In the genomic region with DNA sequence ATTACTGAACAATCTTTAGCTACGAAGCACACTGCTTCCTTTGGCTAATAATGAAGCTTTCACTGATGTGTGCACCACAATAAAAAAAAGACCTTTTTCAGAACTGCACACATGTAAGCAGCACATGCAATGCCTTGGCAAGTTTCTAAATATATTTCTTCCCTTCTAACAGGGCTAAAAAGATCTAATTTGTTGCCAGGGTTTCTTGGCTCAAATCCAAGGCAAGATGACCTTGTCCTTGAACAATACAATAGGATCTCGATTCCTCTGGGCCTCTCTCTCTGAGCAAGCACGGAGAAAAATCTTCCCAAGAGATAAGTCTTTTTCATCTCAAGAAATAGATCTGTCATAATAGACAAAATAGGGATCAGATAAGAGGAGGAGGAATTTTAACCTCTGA, we compare ENCODE assay signal across 8 mouse cellular contexts.
DNase-seq lines count a peak whose midpoint lies in the region; ATAC-seq and TF ChIP-seq lines count a peak whose summit lies in the region.

No protein-coding gene starts in this region.

- DNase-seq in forebrain, embryonic 14.5 days (ENCODE audit: low spot score), result peak; percentile 69
- DNase-seq in forebrain, embryonic 10.5 days (ENCODE audit: extremely low spot score, low spot score), result no peak
- DNase-seq in ovary, adult 18-20 months (ENCODE audit: low spot score), result peak; percentile 62
- DNase-seq in ovary, postnatal 36 days (ENCODE audit: low spot score), result no peak
- DNase-seq in heart, postnatal 4 days, result peak; percentile 42
- DNase-seq in layer of hippocampus, postnatal 36 days, result no peak
- DNase-seq in urinary bladder, adult 18-20 months (ENCODE audit: low spot score in 2 of 2), result no peak

- no peak overlapping the region for H3K4me2 ChIP-seq in forebrain, embryonic 14.5 days (ENCODE audit: low read length)

- no peak overlapping the region for H3K9ac ChIP-seq in forebrain, embryonic 14.5 days (ENCODE audit: low read length)

- no peak overlapping the region for H3K4me3 ChIP-seq in forebrain, embryonic 14.5 days (ENCODE audit: low read depth, low read length)
- H3K4me3 ChIP-seq in forebrain, embryonic 10.5 days, result no peak overlapping the region
- no peak overlapping the region for H3K4me3 ChIP-seq in olfactory bulb, adult 2 months (ENCODE audit: insufficient read depth, low read depth, low read length)

- TF ChIP-seq CTCF in olfactory bulb, adult 2 months (IDR thresholded peaks at IDR 0.05; ENCODE audit: insufficient read depth, low read depth, low read length), result no peak

- peak; percentile 40; the same call in 1 of the 2 replicates for ATAC-seq in forebrain, embryonic 14.5 days

- no peak overlapping the region for H3K27ac ChIP-seq in forebrain, embryonic 14.5 days (ENCODE audit: low read depth, low read length)
- no peak overlapping the region for H3K27ac ChIP-seq in forebrain, embryonic 10.5 days
- H3K27ac ChIP-seq in olfactory bulb, adult 2 months (ENCODE audit: insufficient read depth, low read depth, low read length), result 0 out of 2 replicates have a peak overlapping the region, but pooled peaks have one; percentile 9

- no peaks in the 10 kb centered on the region for H3K9me3 ChIP-seq in forebrain, embryonic 14.5 days (replicated peaks; ENCODE audit: control insufficient read depth, low read length)
- H3K9me3 ChIP-seq in forebrain, embryonic 10.5 days, result no peaks in the 10 kb centered on the region

- no peaks in the 10 kb centered on the region for H3K36me3 ChIP-seq in forebrain, embryonic 14.5 days (ENCODE audit: control insufficient read depth, insufficient read depth, low read length)
- H3K36me3 ChIP-seq in forebrain, embryonic 10.5 days (replicated peaks), result no peaks in the 10 kb centered on the region

- H3K27me3 ChIP-seq in forebrain, embryonic 14.5 days (replicated peaks; ENCODE audit: control insufficient read depth, insufficient read depth, low read length), result no peaks in the 10 kb centered on the region
- H3K27me3 ChIP-seq in forebrain, embryonic 10.5 days (ENCODE audit: poor library complexity, severe bottlenecking), result no peaks in the 10 kb centered on the region

- WGBS in forebrain, embryonic 14.5 days, result 10% methylated on average over 3 of the region's 3 CpGs
- WGBS in forebrain, embryonic 10.5 days, result 82% methylated on average over 3 of the region's 3 CpGs
- 8% methylated on average over 3 of the region's 3 CpGs for WGBS in olfactory bulb, adult 2 months

- H3K4me1 ChIP-seq in forebrain, embryonic 14.5 days (ENCODE audit: control insufficient read depth, insufficient read depth, low read length), result peaks cover 12% of the 10 kb centered on the region
- peaks cover 7% of the 10 kb centered on the region for H3K4me1 ChIP-seq in forebrain, embryonic 10.5 days
- H3K4me1 ChIP-seq in olfactory bulb, adult 2 months (ENCODE audit: control insufficient read depth, insufficient read depth, low read length), result peaks cover 11% of the 10 kb centered on the region; the same call in 1 of the 2 replicates

- TF ChIP-seq POLR2A in olfactory bulb, adult 2 months (IDR thresholded peaks at IDR 0.05; ENCODE audit: insufficient read depth, low read depth, low read length), result no peak

Comparison
In these comparisons a context has a peak if more than half of its experiments do, and no peak if none do; other contexts are left out.
1. DNase-seq: peak in forebrain, embryonic 14.5 days (single experiment), ovary, adult 18-20 months (single experiment) and heart, postnatal 4 days (single experiment); none in forebrain, embryonic 10.5 days (single experiment), ovary, postnatal 36 days (single experiment), layer of hippocampus, postnatal 36 days (0 of 2) and urinary bladder, adult 18-20 months (0 of 2).